Mouse (Mus musculus) heart, embryonic 16.5 days (tissue): ENCODE data around the gene 6030468B19Rik. TPM values are rescaled to one million over a fixed set of nuclear protein-coding genes. Genes with fewer than 3 reads are reported as not detected.

Source experiments
- ATAC-seq: fragments of 200-750 bp; cut with Nextera tagmentation; replicated peaks from 2 replicates; pipeline ENCODE4 v1.8.0; 2017; ENCODE audit warnings: moderate number of reproducible peaks; ENCODE audit not compliant: insufficient read depth, low FRiP score; ENCODE audit errors: extremely low read depth
- H3K27ac ChIP-seq: fragments of 300-500 bp; sonication (generic); 2 replicates; pipeline ENCODE4 v1.5.1; 2014; ENCODE audit warnings: mild to moderate bottlenecking, low read length, control low read depth, moderate library complexity
- H3K27me3 ChIP-seq: fragments of 300-500 bp; sonication (generic); 2 replicates; pipeline ENCODE4 v1.6.1; 2014; ENCODE audit warnings: low read length, mixed read lengths; ENCODE audit not compliant: control insufficient read depth, insufficient read depth
- H3K36me3 ChIP-seq: fragments of 300-500 bp; sonication (generic); 2 replicates; pipeline ENCODE4 v1.6.1; 2014; ENCODE audit not compliant: control insufficient read depth, insufficient read depth
- H3K4me1 ChIP-seq: fragments of 300-500 bp; sonication (generic); 2 replicates; pipeline ENCODE4 v1.6.1; 2014; ENCODE audit warnings: low read length, mixed read lengths; ENCODE audit not compliant: control insufficient read depth, insufficient read depth
- H3K4me2 ChIP-seq: fragments of 300-500 bp; sonication (generic); 2 replicates; pipeline ENCODE4 v1.6.1; 2014; ENCODE audit warnings: low read depth, mild to moderate bottlenecking, control low read depth, low read length
- H3K4me3 ChIP-seq: fragments of 300-500 bp; sonication (generic); 2 replicates; pipeline ENCODE4 v1.5.1; 2014; ENCODE audit warnings: mild to moderate bottlenecking, control low read depth, low read length
- H3K9ac ChIP-seq: fragments of 300-500 bp; sonication (generic); 2 replicates; pipeline ENCODE4 v1.6.1; 2014; ENCODE audit warnings: low read length, control low read depth
- H3K9me3 ChIP-seq: fragments of 300-500 bp; sonication (generic); replicated peaks from 2 replicates; pipeline ENCODE4 v1.6.1; 2016; ENCODE audit warnings: low read length; ENCODE audit not compliant: control insufficient read depth
- WGBS: fragments of 180-500 bp; shearing (Covaris S2); extraction: QIAGEN DNeasy Blood & Tissue Kit; methylation state at CpG from one replicate; pipeline ENCODE4 v1.1.7; 2014; 5-methylcytosine and 5-hydroxymethylcytosine counted together
- polyA plus RNA-seq: library from polyadenylated mRNA; unstranded; fragments of >200 nt; fragmentation: Nextera tagmentation; extraction: Ambion mirVana; gene quantifications from 2 replicates; pipeline ENCODE4 v1.2.1, GENCODE M21; 2015

6030468B19Rik gene
- polyA plus RNA-seq = 0.32 and 0.39 TPM in 2 replicates

DNA sequence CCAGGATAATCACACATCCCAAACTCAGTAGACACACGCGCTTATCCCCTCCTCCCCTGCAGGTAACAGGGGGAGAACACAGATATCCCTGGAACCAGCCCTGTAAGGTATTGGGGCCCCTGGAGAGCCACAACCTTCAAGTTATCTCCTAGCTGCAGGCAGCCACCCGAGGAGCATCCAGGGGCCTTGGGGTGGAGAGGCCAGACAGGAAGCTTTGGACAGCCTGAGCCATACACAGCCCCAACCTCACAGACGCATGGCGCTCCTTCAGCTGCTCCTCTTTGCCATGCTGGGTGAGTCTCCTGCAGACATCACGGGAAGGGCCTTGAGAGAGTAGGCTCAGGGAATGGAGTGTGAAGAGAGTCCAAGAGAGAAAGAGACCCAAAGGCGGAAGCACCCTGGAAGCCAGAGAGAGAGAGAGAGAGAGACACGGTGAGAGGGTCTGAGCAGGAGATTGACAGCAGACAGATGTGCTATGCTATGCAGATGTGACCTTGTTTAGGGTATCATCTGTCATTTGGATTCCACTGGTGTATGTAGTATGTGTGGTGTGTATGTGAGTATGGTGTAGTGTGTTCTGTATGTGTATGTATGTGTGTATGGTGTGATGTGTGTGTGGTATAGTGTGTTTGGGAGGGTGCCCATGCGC, at the start of gene 6030468B19Rik:
6030468B19Rik (plus strand) TSS at position 150 of the 649 bp plus-strand sequence.
- H3K27ac ChIP-seq = peak within 1 kb of the TSS; percentile 36; the same call in 1 of the 2 replicates
- H3K4me2 ChIP-seq = no peak within 1 kb of the TSS
- H3K4me1 ChIP-seq = peaks cover 9% of the 10 kb centered on the region
- H3K4me3 ChIP-seq = no peak within 1 kb of the TSS
- ATAC-seq = no peak
- H3K27me3 ChIP-seq = no peaks in the 10 kb centered on the region
- no peaks in the 10 kb centered on the region for H3K36me3 ChIP-seq
- H3K9ac ChIP-seq = no peak within 1 kb of the TSS; the same call in 1 of the 2 replicates
- H3K9me3 ChIP-seq = no peaks in the 10 kb centered on the region
- WGBS = 41% methylated on average over 9 of the region's 9 CpGs

DNA sequence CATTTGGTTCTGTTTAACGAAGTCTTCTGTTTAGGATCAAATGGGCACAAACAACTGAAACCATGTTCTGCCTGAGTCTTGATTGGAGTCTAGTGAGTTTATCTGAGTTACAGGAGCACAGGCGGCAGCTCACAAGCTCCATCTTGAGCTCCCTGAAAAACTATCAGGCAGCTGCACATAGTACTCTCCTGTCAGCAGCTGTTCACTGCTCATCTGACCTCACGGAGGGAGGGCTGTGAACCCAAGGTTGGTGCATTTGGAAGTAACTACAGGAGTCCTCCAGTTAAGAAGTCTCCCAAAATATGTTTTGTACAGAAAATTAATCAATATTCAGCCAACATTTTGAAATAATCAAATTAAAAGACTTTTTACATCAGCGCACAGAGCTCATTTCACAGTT, 48.8 kb upstream of the 6030468B19Rik start:
- ATAC-seq = no peak
- Histone ChIP-seq H3K4me2 (no peak overlapping the region), H3K36me3 (peaks cover 75% of the 10 kb centered on the region), H3K4me1 (no peaks in the 10 kb centered on the region), H3K9ac (no peak overlapping the region), H3K9me3 (no peaks in the 10 kb centered on the region), H3K27me3 (no peaks in the 10 kb centered on the region), H3K27ac (no peak overlapping the region), H3K4me3 (no peak overlapping the region)
- 72% methylated on average over 4 of the region's 4 CpGs for WGBS

DNA sequence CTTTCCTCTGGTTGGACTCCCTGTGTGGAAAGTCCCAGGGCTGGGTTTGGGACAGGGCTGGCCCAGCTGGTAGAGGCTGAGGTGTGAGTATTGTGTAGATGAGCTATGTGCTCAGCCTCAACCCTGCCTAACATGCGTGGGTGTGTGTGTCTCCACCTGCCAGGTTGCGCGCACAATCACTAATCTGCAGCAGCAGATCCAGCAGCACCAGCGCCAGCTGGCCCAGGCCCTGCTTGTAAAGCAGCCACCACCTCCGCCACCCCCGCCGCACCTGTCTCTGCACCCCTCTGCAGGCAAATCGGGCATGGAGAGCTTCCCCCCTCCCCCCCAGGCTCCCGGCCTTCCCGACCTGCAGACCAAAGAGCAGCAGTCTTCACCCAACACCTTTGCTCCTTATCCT, 48.0 kb upstream of the 6030468B19Rik start:
- Histone ChIP-seq H3K27ac (no peak overlapping the region), H3K4me2 (no peak overlapping the region), H3K9me3 (no peaks in the 10 kb centered on the region), H3K9ac (no peak overlapping the region), H3K27me3 (no peaks in the 10 kb centered on the region), H3K4me1 (no peaks in the 10 kb centered on the region), H3K36me3 (peaks cover 77% of the 10 kb centered on the region), H3K4me3 (no peak overlapping the region)
- 89% methylated on average over 10 of the region's 10 CpGs for WGBS
- no peak for ATAC-seq

DNA sequence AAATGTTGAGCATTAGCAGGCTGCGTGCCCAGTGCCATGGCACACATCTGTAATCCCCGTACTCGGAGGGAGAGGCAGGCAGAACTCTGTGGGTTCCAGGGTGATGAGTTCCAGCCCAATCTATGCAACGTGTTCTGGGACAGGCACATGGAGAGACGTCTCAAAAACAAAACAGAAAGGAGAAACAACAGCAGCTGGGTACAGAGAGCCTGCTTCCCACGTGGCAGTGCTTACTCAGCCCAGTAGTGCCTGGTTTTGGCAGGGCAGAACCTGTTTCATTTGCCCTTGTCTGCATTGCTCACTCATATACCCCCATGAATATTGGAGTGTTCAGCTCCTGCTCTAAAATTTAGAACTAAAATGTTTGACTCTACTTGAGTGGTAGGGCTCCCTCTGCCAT, 45.9 kb upstream of the 6030468B19Rik start:
- Histone ChIP-seq H3K9ac (no peak overlapping the region), H3K27ac (no peak overlapping the region), H3K4me2 (no peak overlapping the region), H3K4me3 (no peak overlapping the region), H3K9me3 (no peaks in the 10 kb centered on the region), H3K27me3 (no peaks in the 10 kb centered on the region), H3K4me1 (no peaks in the 10 kb centered on the region), H3K36me3 (peaks cover 81% of the 10 kb centered on the region)
- no peak for ATAC-seq
- WGBS = 90% methylated on average over 6 of the region's 6 CpGs

DNA sequence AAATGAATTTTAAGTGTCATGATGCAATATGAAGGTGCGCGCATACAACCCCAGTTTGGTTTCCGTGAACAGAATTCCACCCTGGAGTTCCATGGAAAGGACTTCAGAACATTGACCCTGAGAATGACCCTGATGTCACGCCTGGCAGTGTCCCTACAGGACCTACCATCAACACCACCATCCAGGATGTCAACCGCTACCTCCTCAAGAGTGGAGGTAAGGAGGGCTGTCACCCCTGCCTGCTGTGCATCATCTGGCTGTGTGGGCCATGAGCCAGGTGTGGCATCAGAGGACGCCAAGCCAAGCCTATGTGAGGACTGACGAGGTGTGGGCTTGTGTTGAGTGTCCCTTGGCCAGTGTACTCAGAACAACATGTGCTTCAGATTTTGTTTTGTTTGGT, 41.6 kb upstream of the 6030468B19Rik start:
- H3K4me3 ChIP-seq = no peak overlapping the region
- no peaks in the 10 kb centered on the region for H3K4me1 ChIP-seq
- no peak overlapping the region for H3K27ac ChIP-seq
- no peaks in the 10 kb centered on the region for H3K9me3 ChIP-seq
- H3K36me3 ChIP-seq = peaks cover 79% of the 10 kb centered on the region
- H3K27me3 ChIP-seq = no peaks in the 10 kb centered on the region
- 97% methylated on average over 7 of the region's 7 CpGs for WGBS
- no peak overlapping the region for H3K4me2 ChIP-seq
- no peak overlapping the region for H3K9ac ChIP-seq
- ATAC-seq = no peak

DNA sequence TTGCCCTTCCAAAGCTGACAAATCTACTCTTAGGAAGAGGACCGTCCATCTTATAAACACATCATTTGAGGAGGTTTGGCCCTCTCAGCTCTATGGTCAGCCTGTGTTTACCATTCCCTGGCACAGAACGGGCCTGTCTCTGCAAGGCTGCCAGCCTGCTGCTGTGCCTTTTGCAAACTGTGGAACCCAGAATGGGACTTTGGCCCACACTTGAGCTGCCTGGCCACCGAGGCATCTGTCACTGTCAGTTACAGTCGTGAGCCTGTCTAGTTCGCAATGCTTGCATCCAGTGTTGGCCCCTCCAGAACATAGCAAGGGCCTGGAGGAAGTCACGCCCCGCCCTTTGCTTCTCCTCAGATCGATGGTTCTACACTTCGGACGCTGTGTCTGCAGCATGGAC, 38.2 kb upstream of the 6030468B19Rik start:
- no peak for ATAC-seq
- Histone ChIP-seq H3K4me2 (no peak overlapping the region), H3K27ac (no peak overlapping the region), H3K9me3 (no peaks in the 10 kb centered on the region), H3K9ac (no peak overlapping the region), H3K36me3 (peaks cover 76% of the 10 kb centered on the region), H3K4me3 (no peak overlapping the region), H3K4me1 (no peaks in the 10 kb centered on the region), H3K27me3 (no peaks in the 10 kb centered on the region)
- WGBS = 89% methylated on average over 10 of the region's 10 CpGs

DNA sequence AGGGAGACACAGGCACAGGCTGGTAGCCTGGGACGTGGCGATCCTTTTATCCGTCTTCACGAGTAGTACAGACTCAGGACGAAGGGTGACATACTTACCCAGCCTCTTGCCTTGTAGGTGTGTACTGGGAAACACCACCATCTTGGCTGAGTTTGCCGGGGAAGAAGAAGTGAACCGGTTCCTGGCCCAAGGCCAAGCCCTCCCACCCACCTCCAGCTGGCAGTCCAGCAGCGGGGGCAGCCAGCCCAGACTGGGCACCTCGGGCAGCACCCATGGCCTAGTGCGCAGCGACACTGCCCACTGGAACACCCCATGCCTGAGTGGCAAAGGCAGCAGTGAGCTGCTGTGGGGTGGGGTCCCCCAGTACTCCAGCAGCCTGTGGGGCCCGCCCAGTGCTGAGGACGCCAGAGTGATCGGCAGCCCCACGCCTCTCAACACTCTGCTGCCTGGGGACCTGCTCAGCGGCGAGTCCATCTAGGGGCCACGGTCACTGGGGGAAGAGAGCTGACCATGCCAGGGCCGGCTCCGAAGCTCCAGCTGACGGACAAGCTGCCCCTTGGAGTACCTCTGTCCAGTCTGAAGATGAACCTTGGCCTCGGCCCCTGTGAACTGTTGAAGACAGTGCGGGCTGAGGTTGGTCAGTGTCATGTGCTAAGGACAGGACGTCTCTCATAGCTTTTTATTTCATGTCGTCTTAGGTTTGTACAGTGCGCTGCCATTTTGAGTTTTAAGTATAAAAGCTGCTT, 36.9 kb upstream of the 6030468B19Rik start:
- H3K27ac ChIP-seq = no peak overlapping the region
- no peaks in the 10 kb centered on the region for H3K4me1 ChIP-seq
- peaks cover 72% of the 10 kb centered on the region for H3K36me3 ChIP-seq
- no peaks in the 10 kb centered on the region for H3K27me3 ChIP-seq
- H3K9ac ChIP-seq = no peak overlapping the region
- 86% methylated on average over 26 of the region's 26 CpGs for WGBS
- no peaks in the 10 kb centered on the region for H3K9me3 ChIP-seq
- no peak for ATAC-seq
- no peak overlapping the region for H3K4me3 ChIP-seq
- no peak overlapping the region for H3K4me2 ChIP-seq

DNA sequence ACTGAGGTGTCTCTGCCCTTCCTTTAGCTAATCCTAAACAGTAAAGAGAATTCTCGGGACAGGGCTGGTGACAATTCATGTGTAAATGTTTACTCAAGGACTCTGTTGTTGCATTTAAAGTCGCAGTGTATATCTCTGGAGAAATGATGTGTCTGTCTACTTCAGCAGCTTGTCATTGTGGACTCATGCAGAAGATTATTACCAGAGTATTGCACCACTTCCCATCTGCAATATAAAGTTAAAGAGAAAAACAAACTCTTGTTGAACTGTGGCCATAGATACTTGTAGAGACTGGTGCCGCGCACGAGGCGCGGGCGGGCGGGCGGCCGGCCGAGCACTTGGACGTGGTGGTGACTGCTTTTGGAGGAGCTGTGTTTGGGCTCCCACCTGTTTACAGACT, 35.7 kb upstream of the 6030468B19Rik start:
- no peaks in the 10 kb centered on the region for H3K9me3 ChIP-seq
- H3K36me3 ChIP-seq = peaks cover 66% of the 10 kb centered on the region
- no peak overlapping the region for H3K27ac ChIP-seq
- H3K4me3 ChIP-seq = no peak overlapping the region
- no peak overlapping the region for H3K9ac ChIP-seq
- H3K4me1 ChIP-seq = no peaks in the 10 kb centered on the region
- H3K4me2 ChIP-seq = no peak overlapping the region
- ATAC-seq = no peak
- WGBS = 90% methylated on average over 13 of the region's 13 CpGs
- H3K27me3 ChIP-seq = no peaks in the 10 kb centered on the region

DNA sequence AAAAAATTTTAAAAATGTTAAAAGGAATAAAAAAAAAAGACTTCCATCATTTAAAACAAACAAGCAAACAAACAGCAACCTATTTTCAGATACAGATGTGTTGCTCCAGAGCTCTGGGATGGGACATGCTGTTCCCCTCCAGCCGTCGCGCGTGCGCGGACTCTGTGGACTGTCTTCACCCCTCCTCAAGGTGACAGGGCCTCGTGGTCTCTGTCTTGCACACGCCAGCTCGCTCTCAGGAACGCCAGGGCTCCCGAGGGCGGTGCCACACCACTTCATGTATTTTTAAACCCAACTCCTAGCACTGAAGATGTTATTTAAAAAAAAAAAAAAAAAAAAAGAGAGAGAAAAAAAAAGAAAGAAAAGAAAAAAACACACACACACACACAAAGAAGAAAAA, 35.2 kb upstream of the 6030468B19Rik start:
- no peaks in the 10 kb centered on the region for H3K9me3 ChIP-seq
- H3K27me3 ChIP-seq = no peaks in the 10 kb centered on the region
- H3K4me1 ChIP-seq = no peaks in the 10 kb centered on the region
- H3K36me3 ChIP-seq = peaks cover 66% of the 10 kb centered on the region
- H3K4me2 ChIP-seq = no peak overlapping the region
- no peak overlapping the region for H3K27ac ChIP-seq
- 0 out of 2 replicates have a peak, but pooled peaks have one; percentile 33 for ATAC-seq
- WGBS = 44% methylated on average over 12 of the region's 12 CpGs
- H3K4me3 ChIP-seq = no peak overlapping the region
- H3K9ac ChIP-seq = no peak overlapping the region
